Mouse (Mus musculus) embryo, embryonic 9.5 days (tissue): ENCODE measurements around the gene Gss.
"Not testable (repeated sequence)": the region's sequence is repeated elsewhere in the genome, so short reads cannot be mapped to it uniquely, and the experiment has no call there.

Experiments
- DNase-seq: peaks from one replicate; pipeline ENCODE4 v3.0.0-alpha.2; 2017; ENCODE audit errors: extremely low spot score

Gene Gss

GRCm38 (mm10) chr2:155616971-155617370 lies 24.4 kb upstream of the Gss start:
- no peak for DNase-seq

- DNase-seq, result no peak
These were observed 21.3 kb upstream of the Gss start for GRCm38 (mm10) chr2:155613953-155614352.

DNA sequence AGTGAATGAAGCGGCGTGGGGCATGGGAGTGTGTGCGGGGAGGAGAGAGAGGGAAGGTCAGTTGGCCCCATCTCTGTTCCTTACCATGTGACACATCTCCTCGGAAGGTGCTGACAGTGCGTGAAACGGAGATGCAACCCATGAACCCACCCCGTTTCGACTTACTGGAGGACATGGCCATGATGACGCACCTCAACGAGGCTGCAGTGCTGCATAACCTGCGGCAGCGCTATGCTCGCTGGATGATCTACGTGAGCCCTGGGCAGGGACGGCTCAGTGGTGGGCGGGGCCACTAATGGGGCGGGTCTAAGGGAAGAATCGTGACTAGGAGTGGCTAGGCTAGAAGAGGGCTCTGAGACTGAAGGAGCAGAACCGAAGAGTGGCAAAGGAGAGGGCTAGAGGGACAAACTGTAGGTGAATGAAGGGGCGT lies 20.7 kb upstream of the Gss start:
- DNase-seq, result peak; percentile 71

DNA sequence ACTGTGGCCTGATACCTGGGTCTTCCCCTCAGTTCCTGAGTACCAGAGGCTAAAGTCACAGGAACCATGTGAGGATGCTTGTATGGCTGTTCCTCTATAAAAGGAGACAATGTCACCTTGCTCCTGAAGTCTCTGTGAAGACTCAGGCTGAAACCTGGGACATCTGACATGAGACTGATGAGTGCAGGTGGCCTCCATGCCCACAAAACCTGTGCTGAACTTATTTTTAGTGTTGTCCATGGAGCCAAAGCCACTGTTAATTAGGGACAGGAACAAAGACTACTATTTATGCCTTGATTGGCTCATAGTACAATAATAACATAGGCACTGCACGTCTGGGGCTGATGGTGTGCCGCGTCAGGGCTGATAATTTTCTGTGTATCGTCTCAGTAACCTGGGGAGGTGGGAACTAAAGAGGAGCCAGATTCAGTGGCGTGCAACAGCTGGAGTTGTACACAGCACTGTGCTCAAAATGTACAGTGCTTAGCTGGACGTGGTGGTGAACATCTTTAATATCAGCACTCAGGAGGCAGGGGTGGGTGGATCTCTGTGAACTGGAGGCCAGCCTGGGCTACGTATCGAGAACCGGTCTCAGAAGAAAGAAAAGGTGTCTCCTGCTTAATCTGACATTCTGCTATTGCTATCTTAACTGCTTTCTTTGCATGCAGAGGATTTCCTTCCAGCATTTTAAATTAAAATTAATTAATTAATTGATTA lies 19.4 kb upstream of the Gss start:
- no peak for DNase-seq

- no peak for DNase-seq
These were observed 18.4 kb upstream of the Gss start, which contains the start of gene Myh7b for GRCm38 (mm10) chr2:155610978-155611377. TSS of gene Myh7b (plus strand) at chr2:155611212.

- DNase-seq, result no peak
These were observed 13.8 kb upstream of the Gss start for GRCm38 (mm10) chr2:155606360-155606759.

DNA sequence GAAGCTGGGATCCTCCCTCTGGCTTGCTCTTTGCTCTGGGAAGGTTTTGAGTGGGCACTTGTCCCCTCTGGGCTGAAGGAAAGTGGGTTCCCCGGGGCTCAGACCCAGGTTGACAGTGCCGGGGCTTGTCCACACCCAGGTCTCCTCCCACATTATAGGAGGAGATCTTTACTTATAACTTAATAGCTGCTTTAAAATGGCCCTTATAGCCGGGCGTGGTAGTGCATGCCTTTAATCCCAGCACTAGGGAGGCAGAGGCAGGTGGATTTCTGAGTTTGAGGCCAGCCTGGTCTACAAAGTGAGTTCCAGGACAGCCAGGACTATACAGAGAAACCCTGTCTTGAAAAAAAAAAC lies 12.6 kb upstream of the Gss start:
- not testable (repeated sequence) for DNase-seq

- no peak for DNase-seq
These were observed 12.1 kb upstream of the Gss start for GRCm38 (mm10) chr2:155604560-155605235.

GRCm38 (mm10) chr2:155603707-155604106 lies 11.1 kb upstream of the Gss start:
- no peak for DNase-seq

DNA sequence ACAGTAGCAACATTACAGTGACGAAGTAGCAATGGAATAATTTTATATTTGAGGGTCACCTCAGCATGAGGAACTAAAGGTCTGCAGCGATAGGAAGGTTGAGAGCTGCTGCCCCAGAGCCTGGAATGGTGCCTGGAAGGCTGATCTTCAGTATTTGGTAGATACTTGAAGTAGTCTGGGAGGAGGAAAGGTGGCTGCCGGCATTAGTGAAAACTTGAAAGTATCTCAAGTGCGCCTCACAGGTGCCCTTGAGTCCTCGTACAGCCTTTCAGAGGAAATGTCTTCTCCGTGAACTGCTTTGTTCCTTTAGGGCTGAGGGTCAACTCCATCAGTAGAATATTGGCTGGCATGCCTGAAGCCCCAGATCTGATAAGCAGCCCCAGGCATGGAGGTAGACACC lies 2.9 kb upstream of the Gss start:
- no peak for DNase-seq

GRCm38 (mm10) chr2:155592854-155593283 lies 259 bp upstream of the Gss start:
- DNase-seq, result no peak

- peak; percentile 16 for DNase-seq
These were observed 934 bp downstream of the Gss start for GRCm38 (mm10) chr2:155591676-155592075.

DNA sequence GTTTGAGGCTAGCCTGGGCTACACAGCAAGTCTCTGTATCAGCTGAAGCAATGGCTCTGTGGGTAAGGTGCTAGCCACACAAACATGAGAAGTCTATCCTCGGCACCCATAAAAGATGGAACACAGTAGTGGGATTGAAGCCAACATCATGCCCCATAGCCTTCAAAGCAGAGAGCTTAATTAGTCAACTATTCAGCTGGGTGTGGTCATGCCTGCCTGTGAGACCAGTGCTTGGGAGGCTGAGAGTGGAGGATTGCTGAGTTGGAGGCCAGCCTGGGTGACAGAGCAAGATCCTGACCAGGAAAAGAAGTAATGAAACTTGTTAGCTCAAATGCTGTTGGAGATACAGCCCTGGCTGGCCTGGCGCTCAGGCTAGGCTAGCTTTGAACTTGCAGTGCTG lies 1.7 kb downstream of the Gss start:
- no peak for DNase-seq

DNA sequence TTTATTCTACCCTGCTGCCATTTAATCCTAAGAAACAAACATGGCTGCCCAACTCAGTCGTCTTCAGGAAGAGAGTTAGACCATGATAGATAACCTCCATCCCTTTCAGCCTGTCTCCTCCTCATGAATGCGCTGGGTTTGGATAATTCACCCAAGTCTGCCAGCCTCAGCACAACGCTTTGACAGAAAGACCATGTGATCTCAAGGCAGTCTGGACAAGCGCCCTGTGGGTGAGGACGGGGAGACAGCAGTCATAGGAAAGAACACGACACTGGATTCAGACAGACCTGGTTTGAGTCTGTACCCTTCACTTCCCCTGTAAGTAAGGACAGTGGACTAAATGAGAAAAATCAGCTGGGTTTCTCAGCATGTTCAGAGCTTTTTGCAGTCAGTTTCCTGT lies 3.1 kb downstream of the Gss start:
- DNase-seq, result no peak

DNA sequence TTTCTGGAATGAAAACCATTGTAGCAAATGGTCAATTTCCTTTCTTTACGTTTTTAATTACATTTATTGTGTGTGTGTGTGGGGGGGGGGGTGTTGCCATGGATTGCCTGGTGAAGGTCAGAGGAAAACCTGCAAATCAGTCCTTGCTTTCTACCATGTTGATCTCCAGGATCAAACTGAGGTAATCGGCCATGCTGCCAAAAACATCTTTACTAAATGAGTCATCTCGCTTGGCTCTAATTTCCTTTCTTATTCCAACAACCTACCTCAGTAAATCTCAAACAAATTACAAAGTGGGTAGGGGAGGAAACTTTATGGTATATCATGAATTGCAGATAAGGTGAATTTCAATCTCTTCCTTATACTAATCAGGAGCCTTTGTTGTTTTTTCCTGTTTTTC lies 4.5 kb downstream of the Gss start:
- DNase-seq, result no peak

DNA sequence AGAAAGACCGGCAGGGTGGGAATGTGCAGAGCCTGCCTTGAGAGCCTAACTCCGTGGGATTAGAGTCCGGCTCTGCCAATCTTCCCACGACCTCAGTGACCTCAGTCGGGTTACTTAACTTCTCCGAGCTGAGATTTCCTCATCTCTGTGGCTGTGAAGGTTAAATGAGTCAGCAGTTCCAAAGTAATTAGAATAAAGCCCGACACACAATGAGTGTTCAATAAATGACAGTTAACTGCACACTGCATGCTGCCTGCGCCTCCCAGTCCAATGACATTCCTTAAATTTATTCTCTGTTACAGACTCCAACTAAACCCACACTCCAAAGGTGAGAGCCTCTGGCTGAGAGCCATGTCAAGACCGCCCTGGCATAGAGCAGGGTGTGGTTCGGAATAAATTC lies 7.1 kb downstream of the Gss start:
- DNase-seq, result no peak

- DNase-seq, result no peak
These were observed 7.5 kb downstream of the Gss start for GRCm38 (mm10) chr2:155585082-155585481.

- DNase-seq, result peak; percentile 59
These were observed 8.6 kb downstream of the Gss start for GRCm38 (mm10) chr2:155583927-155584530.

DNA sequence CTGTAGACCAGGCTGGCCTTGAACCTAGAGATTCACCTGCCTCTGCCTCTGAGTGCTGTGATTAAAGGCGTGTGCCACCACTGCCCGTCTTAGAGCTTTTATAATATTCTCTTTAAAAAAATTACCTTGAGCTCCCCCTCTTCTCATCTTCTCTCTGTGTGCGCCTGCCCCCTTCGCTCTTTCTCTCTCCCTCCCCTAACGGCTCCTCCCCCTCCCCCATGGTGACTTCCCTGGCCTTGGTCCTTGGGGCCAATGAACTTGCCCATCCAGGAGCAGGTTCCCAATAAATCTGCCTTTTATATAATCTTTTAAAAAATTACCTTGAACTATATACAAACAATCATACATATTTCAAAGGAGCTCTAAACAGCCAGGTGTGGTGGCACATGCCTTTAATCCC lies 9.6 kb downstream of the Gss start:
- no peak for DNase-seq

DNA sequence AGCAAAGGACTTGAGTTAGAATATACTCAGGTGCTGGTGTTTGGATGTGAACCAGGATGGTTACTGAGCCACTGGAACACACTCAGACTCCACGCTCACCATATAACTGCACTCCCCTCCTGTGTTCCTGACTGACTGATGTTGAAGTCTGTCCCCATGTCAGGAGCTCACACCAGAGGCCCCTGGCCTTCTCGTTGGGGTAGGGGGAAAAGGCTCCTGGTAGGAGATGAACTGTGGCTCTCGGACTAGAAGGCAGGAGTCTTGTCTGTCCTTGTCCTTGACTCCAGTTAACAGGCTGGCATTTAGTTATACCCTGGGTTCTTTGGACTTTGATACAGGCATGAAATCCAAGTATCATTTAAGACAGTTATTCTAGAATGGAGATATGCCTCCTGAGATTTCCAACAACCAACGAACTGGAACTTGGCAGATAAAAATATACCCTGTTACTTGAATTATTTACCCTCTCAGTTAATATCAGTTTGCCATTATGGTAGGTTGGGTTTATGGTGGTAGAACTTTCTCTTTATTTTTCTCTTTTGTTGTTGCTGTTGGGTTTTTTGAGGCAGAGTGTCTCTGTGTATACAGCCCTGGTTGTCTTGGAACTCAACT lies 10.1 kb downstream of the Gss start:
- no peak for DNase-seq

DNA sequence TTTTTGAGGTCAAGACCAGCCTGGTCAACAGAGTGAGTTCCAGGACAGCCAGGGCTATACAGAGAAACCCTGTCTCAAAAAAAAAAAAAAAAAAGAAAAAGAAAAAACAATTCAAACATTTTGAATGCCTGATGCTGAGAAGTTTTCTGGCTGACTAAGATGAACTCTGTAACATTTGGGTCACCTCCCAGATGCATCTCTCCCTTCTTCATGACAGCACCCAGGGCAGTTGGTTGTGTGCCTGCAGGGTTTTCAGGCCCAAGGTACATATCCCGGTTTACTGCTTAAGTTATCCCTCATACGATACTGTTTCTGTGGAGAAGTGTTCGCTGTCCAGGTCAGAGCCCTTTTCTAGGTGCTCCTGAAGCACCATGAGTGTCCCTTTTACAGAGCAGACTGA lies 12.3 kb downstream of the Gss start:
- no peak for DNase-seq

DNA sequence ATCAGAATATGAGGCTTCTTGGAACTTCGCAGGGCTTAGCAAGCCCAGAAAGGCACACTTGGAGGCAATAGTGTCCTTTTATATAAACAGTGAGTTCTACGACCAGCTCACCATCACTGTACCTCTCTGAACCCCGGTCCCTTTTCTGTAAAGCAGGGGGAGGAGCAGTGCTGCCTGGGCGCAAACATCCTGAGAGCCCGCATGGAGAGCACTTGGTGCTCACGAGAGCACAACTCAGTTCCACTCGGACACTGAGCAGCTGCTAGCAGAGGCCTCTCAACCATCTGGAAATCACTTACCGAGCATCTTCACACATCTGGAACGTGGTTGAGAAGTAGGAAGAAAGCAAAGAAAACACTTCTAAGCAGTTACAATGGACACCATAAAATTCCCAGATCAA lies 16.0 kb downstream of the Gss start:
- no peak for DNase-seq

DNA sequence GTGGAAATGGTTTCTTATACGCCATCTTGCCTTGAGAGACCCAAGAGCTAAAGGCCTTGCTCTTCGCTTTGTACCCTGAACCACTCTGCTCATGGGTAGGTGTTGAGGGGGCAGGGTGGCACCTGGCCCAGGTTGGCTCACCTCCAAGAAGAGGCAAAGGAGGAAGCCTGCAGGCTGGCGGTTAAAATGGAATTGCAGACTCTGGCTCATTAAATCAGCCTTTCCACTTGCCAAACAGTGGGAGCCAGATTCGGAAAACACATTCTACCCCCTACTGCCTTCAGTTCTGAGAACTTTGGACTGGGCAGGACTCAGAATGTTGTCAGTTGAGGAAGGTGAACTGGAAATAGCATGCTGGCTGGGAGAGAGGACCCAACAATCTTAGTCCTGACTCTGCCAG lies 17.9 kb downstream of the Gss start:
- no peak for DNase-seq
